Mouse (Mus musculus) layer of hippocampus, postnatal 10 days (tissue): ENCODE data around the gene Eif3k. TPM values are rescaled to one million over a fixed set of nuclear protein-coding genes. Genes with fewer than 3 reads are reported as not detected.
"Not testable (repeated sequence)": the region's sequence is repeated elsewhere in the genome, so short reads cannot be mapped to it uniquely, and the experiment has no call there.

Experiments
- DNase-seq, 2 experiments: peaks; one replicate each; pipeline ENCODE4 v3.0.0; 2021; ENCODE audit warnings: low spot score in 2 of 2
- total RNA-seq, 2 experiments: library from RNA; stranded (reverse); gene quantifications; 2 replicates each; pipeline ENCODE4 v1.2.3; 2021

Gene Eif3k
- total RNA-seq, 2 experiments from 2014 or later: 177 to 178 TPM

DNA sequence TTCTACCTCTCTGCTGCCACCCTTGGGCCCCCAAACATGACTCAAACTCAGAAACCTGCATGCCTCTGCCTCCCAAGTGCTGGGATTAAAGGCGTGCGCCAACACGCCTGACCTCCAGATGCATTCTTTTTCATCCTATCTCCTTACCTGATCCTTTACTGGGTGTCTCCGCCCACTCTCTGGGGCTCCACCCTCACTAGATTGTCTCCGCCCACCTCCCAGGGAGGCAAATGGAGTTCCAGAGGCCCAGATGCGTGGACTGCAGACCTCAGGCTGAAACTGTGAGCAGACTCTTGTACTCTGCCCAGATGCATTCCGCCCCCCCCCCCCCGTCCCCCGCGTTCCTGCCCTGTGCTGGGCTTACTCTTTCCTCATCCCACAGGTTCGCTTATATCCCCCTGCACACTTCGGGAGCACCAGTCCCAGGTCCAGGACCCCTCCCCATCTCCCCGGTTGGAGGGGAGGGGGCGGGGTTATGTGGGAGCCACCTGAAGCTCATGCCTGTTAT, 9.2 kb upstream of the Eif3k start:
- no peak for DNase-seq

DNA sequence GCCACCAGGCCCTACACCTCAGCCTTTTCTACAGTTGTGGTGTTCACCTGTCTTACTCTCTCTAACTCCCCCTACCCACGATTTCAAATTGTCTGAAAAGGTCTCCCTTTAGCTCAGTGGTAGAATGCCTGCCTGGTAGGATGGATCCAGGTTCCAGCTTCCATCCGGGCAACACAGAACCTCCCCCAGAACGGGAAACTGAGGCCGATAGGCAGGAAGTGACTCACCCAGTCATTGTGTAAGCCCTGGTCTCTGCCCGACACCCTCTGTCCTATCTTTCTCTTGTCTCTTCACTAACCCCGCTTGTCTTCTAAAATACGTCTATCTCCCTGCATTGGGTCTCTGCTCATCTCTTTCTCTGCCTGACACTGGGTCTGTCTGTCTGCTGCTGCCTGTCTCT, 3.5 kb upstream of the Eif3k start:
- DNase-seq: no peak

DNA sequence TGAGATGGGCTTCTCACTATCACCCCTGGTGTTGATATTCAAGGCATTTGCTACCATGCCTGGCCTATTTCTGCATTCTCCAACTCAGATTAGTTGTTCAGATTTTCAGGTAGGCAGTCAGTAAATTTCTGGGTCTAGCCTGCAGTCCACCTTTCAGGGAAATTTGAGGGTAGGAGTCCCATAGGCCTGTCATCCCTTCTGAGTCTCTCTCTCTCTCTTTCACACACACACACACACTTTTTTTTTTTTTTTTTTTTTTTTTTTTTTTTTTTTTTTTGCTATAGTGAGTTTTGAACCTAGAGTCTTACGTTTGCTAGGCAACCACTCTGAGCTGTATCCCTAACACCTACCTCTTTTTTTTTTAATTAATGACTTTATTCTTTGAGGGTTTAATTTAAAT, 2.8 kb upstream of the Eif3k start:
- DNase-seq: no peak

DNA sequence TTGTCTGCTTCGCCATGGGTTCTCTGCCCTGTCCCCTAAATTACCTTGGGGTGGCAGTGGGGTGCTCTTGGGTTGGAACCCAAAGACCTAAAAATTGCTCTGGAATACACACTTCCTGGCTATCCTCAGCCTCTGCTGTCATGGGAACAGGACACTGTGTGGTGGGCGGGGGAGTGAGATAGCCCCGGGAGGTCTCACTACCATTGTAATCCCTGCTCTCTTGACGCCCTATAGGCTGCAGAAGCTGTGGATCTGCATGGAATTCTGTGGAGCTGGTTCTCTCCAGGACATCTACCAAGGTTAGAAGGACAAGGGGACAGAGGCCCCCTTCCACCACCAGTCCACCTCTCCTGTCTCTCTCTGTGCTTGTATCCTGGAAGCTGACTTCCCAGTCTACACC, 2.2 kb upstream of the Eif3k start:
- no peak for DNase-seq

DNA sequence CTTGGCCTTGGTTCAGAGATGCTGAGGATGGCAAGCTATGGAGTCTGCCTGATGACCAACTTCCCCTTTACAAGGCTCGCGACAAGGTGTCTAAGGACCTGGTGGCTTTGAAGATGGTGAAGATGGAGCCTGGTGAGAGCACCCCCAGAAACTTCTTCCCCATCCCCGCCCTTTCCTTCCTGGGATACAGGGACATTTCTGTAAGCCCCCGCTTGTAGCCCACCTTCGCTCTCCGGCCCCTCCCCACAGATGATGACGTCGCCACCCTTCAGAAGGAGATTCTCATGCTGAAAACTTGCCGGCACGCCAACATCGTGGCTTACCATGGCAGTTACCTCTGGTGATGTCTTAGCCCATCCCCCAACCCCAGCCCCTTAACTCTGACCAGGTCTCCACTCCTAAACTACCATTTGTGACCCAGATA, 1.5 kb upstream of the Eif3k start:
- DNase-seq: no peak

DNA sequence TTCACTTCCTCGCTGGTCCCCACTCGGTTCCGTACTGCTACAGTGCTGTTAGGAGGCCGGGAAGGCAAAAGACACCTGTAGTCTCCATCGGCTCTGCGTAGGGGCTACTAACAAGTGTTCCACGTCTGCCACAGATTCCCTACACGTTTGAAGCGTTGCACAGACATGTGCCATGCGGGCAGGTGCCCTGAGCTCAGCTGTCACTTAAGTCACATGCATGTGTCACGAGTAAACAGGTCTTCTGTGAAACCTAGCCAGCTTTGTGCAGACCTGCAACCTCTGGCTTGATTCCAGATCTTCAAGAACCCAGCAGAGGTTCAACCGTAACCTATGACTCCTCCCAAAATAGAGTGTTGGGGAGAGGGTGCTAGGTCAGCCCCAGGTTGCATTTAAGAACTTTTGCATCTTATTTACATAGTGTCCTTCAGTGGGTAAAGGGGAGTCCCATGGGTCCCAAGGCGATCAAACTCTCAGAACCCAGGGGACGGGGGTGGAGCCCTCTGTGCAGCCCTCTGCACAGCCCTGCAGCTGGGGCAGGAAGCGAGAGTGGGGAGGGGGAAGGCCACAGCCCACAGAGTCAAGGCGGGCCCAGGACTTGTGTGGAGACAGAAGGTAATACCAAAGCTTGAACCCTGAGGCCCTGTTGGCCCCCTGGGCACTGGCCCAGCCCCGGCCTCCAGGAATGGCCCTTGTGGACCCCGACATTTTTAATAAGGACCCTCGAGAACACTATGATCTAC, 780 bp upstream of the Eif3k start:
- DNase-seq: no peak

GRCm38 (mm10) chr7:28977556-28977955, 4.1 kb downstream of the Eif3k start:
- no peak for DNase-seq

DNA sequence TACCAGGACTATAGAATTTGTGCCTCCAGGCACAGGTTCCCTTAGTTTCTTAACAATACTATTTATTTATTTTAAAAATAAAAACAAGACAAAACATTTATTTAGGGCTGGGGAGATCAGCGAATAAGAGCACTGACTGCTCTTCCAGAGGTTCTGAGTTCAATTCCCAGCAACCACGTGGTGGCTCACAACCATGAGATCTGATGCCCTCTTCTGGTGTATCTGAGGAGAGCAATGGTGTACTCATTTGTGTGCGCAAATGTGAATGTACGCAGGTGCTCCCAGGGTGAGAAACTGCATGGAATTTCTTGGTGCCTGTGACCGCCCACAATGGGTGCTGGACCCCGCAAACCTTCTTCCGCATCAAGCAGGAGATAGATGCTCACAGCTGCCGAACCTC, 8.6 kb downstream of the Eif3k start:
- no peak for DNase-seq

GRCm38 (mm10) chr7:28972542-28972985, 9.1 kb downstream of the Eif3k start:
- DNase-seq: peak; percentile 78 to 80

- DNase-seq: peak; percentile 48 to 50
Measured at GRCm38 (mm10) chr7:28971770-28972269, 9.8 kb downstream of the Eif3k start.

DNA sequence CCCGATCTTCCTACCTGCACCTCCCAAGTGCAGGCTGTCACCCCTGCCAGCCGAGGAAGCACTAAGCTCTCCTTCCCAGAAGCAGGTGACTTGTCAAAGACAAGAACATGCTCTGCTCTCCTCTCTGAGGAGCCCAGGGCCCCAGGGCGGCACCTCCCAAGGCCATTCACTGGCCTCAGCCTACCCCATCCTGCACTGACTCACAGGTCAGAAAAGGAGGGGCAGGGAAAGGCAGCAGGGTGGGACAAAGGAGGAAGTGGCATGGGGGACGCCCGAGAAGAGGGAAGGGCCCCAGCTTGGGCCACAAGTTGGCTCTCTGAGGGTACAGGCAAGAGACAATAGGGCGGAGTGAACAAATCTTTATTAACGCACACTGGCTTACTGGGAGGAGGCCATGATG, 10.6 kb downstream of the Eif3k start:
- DNase-seq: no peak

DNA sequence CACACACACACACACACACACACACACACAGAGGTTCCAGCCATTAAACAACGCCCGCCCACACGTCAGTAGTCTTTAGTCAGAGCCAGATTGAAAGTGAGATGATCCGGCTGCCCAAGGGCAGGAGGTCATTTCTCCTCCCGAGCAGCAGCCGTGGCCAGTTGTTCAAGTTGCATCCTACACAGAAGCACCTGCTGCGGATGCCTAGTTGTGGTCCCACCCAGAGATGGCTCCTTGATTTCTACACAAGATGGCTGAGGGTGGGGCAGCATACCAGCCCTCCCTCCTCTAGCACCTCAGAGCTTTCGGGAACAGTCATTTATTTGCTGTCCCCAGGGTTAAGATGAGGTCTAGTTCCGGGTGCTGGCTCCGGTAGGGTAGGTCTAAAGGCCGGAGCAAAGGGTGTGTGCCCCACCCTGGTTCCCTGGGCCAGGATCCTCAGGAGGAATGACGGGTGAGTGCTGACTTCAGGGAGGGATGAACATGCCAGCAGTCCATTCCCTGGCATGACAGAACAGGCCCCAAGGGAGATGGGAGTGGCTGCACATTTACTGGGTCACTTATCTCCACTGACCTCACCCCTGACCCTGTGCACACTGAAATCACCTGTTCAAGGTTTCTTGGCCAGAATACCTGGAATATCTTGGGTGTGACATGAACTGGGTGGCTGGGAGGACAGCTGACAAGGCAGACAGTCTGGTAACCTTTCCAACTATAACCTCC, 11.8 kb downstream of the Eif3k start:
- DNase-seq: no peak

- DNase-seq: no peak
Measured at GRCm38 (mm10) chr7:28969271-28969670, 12.4 kb downstream of the Eif3k start.

- DNase-seq: not testable (repeated sequence)
Measured at GRCm38 (mm10) chr7:28968120-28968519, 13.5 kb downstream of the Eif3k start.

DNA sequence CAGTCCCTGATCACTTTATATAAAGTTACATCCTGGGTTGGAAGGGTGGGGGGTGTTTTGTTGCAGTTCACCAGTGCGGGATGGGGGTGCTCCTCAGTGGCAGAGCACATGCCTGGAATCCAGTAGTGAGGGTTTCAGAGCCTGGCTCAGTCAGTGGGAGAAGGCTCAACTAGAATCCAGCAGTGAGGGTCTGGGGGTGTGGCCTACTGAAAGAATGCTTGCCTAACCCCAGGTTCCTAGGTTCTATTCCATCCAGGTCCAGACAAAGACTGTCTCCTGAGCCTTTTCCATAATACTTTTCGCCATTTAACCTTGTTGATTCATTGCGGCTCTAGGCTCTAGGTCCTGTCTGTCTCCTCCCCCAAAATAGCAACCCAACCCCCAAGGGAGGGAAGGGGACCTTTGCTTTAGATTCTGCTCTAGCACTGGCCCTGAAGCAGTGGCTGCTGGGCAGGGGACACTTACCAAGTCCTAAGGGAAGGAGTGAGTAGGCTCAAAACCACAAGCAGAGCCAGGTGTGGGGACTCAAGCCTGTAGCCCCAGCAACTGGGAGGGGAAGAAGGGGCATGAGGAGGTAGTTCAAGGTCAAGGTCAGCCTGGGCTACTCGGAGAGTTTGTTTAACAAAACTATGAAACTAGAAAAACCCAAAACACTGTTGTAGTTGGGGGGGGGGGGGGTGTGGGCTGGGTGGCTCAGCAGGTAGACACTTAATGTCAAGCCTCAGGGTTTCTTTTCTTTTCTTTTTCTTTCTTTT, 14.7 kb downstream of the Eif3k start:
- no peak for DNase-seq

DNA sequence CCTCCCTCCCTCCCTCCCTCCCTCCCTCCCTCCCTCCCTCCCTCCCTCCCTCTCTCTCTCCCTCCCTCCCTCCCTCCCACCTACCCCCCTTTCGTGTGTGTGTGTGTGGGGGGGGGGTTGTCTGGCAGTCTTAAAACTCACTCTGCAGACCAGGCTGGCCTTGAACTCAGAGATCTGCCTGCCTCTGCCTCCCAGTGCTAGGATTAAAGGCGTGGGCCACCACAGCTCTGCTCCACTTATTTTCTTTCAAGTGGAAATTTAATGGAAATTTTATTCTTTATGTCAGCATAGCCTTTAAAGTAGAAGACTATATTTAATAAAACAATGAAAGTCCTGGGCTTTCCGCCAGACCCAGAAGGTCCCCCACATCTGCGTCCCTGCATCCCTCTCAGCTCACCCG, 15.5 kb downstream of the Eif3k start:
- no peak for DNase-seq

- no peak for DNase-seq
Measured at GRCm38 (mm10) chr7:28965346-28965840, 16.3 kb downstream of the Eif3k start.

DNA sequence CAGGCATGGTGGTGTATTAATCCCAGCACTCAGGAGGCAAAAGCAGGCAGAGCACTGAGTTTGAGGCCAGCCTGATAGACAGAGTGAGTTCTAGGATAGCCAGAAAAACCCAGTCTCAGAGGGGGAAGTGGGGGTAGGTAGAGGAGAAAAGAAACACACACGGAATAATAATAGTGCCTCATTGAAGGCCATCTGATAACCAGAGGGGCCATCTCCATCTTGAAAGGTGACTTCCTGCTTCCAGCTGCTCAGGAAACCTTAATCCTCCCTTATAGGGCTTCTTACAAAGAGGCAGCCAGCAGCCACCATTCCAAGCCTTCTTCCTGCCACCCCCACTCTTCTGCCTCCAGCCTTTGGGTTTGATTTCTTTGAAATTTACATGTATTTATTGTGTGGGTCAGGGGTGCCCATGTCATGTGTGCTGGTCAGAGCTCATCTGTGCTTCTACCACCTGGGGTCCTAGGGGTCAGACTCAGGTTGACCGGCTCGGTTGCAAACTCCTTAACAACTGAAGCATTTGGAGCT, 18.2 kb downstream of the Eif3k start:
- DNase-seq: no peak

GRCm38 (mm10) chr7:28961927-28962670, 19.6 kb downstream of the Eif3k start, which contains the start of gene Actn4:
Actn4 (minus strand) TSS chr7:28962340.
- DNase-seq: peak; percentile 98 to 99

GRCm38 (mm10) chr7:28961584-28961926, 20.1 kb downstream of the Eif3k start:
- no peak for DNase-seq
